Mouse (Mus musculus): ENCODE results near the gene H2-M5.
A peak's percentile ranks its signal among the peaks of the same experiment; 100 is the strongest.
"Not testable (repeated sequence)": the region's sequence is repeated elsewhere in the genome, so short reads cannot be mapped to it uniquely, and the experiment has no call there.

The H2-M5 gene

GRCm38 (mm10) chr17:36989437-36989836 is at the start of gene H2-M5:
Gene H2-M5, minus strand, starts transcription at chr17:36989537.
- no peak for DNase-seq (ENCODE audit: low spot score)

- no peak for DNase-seq (ENCODE audit: low spot score)
These were observed 39.8 kb upstream of the H2-M5 start for GRCm38 (mm10) chr17:37029162-37029561.

GRCm38 (mm10) chr17:37028683-37029120 is 39.4 kb upstream of the H2-M5 start:
- peak; percentile 96 for DNase-seq (ENCODE audit: low spot score)

- no peak for DNase-seq (ENCODE audit: low spot score)
These were observed 38.9 kb upstream of the H2-M5 start for GRCm38 (mm10) chr17:37028212-37028611.

GRCm38 (mm10) chr17:37027486-37027885 is 38.1 kb upstream of the H2-M5 start:
- DNase-seq (ENCODE audit: low spot score) = no peak

- DNase-seq (ENCODE audit: low spot score) = no peak
These were observed 37.1 kb upstream of the H2-M5 start for GRCm38 (mm10) chr17:37026425-37026824.

- DNase-seq (ENCODE audit: low spot score) = peak; percentile 70
These were observed 33.6 kb upstream of the H2-M5 start, which contains the start of gene Mog for GRCm38 (mm10) chr17:37022628-37023576. Gene Mog, minus strand, starts transcription at chr17:37023398.

- not testable (repeated sequence) for DNase-seq (ENCODE audit: low spot score)
These were observed 29.9 kb upstream of the H2-M5 start for GRCm38 (mm10) chr17:37019242-37019641.

GRCm38 (mm10) chr17:37018328-37018727 is 29.0 kb upstream of the H2-M5 start:
- DNase-seq (ENCODE audit: low spot score) = no peak

GRCm38 (mm10) chr17:37016333-37016732 is 27.0 kb upstream of the H2-M5 start:
- no peak for DNase-seq (ENCODE audit: low spot score)

GRCm38 (mm10) chr17:37012141-37012540 is 22.8 kb upstream of the H2-M5 start:
- DNase-seq (ENCODE audit: low spot score) = no peak

- no peak for DNase-seq (ENCODE audit: low spot score)
These were observed 22.4 kb upstream of the H2-M5 start for GRCm38 (mm10) chr17:37011719-37012118.

- DNase-seq (ENCODE audit: low spot score) = no peak
These were observed 20.2 kb upstream of the H2-M5 start for GRCm38 (mm10) chr17:37009460-37010042.

GRCm38 (mm10) chr17:37008161-37008560 is 18.8 kb upstream of the H2-M5 start:
- no peak for DNase-seq (ENCODE audit: low spot score)

- no peak for DNase-seq (ENCODE audit: low spot score)
These were observed 14.0 kb upstream of the H2-M5 start for GRCm38 (mm10) chr17:37003366-37003765.

- no peak for DNase-seq (ENCODE audit: low spot score)
These were observed 13.3 kb upstream of the H2-M5 start for GRCm38 (mm10) chr17:37002364-37003330.

GRCm38 (mm10) chr17:37000863-37001262 is 11.5 kb upstream of the H2-M5 start, which contains the start of gene Zfp57:
Gene Zfp57, plus strand, starts transcription at chr17:37001163.
- no peak for DNase-seq (ENCODE audit: low spot score)

GRCm38 (mm10) chr17:36998477-36998876 is 9.1 kb upstream of the H2-M5 start:
- DNase-seq (ENCODE audit: low spot score) = no peak

- peak; percentile 58 for DNase-seq (ENCODE audit: low spot score)
These were observed 7.8 kb upstream of the H2-M5 start for GRCm38 (mm10) chr17:36997033-36997735.

- no peak for DNase-seq (ENCODE audit: low spot score)
These were observed 6.1 kb upstream of the H2-M5 start for GRCm38 (mm10) chr17:36995448-36995847.

- DNase-seq (ENCODE audit: low spot score) = no peak
These were observed 5.2 kb upstream of the H2-M5 start for GRCm38 (mm10) chr17:36994528-36994927.

Measured in left cerebral cortex, adult 11 months (tissue).